ENCODE assay signal across 8 mouse cellular contexts in genomic region chr9:44719632-44720357, GRCm38 (mm10). TPM values are rescaled to one million over a fixed set of nuclear protein-coding genes. Genes with fewer than 3 reads are reported as not detected.
A peak's percentile ranks its signal among the peaks of the same experiment; 100 is the strongest.
DNase-seq lines count a peak whose midpoint lies in the region; ATAC-seq and TF ChIP-seq lines count a peak whose summit lies in the region.
"Had no signal": no experiment of that assay in that cellular context is flagged by ENCODE, and none has a peak within 500 bp of the region (broad histone marks: within the 10 kb centered on the region; RNA-seq: fewer than 3 reads in every experiment).

No protein-coding gene starts in this region.

- H3K4me2 ChIP-seq in liver, embryonic 12.5 days: peak overlapping the region; percentile 78
- no peak overlapping the region for H3K4me2 ChIP-seq in liver, postnatal 0 days (ENCODE audit: low read depth, low read length)
- H3K4me2 ChIP-seq in forebrain, embryonic 13.5 days: peak overlapping the region; percentile 90
- H3K4me2 ChIP-seq in limb, embryonic 11.5 days (ENCODE audit: low read depth, severe bottlenecking): peak overlapping the region; percentile 64
- H3K4me2 ChIP-seq in stomach, embryonic 15.5 days: peak overlapping the region; percentile 71

- no peak overlapping the region; the same call in 1 of the 2 replicates for H3K9ac ChIP-seq in liver, embryonic 12.5 days
- H3K9ac ChIP-seq in liver, postnatal 0 days (replicated peaks): no peak overlapping the region
- peak overlapping the region; percentile 89 for H3K9ac ChIP-seq in forebrain, embryonic 13.5 days
- H3K9ac ChIP-seq in limb, embryonic 11.5 days (ENCODE audit: low read length): no peak overlapping the region; the same call in 1 of the 2 replicates
- no peak overlapping the region for H3K9ac ChIP-seq in stomach, embryonic 15.5 days

- H3K9me3 ChIP-seq in liver, embryonic 12.5 days (replicated peaks): no peaks in the 10 kb centered on the region
- H3K9me3 ChIP-seq in liver, postnatal 0 days (ENCODE audit: low read length): no peaks in the 10 kb centered on the region
- no peaks in the 10 kb centered on the region for H3K9me3 ChIP-seq in forebrain, embryonic 13.5 days (replicated peaks)
- no peaks in the 10 kb centered on the region for H3K9me3 ChIP-seq in limb, embryonic 11.5 days (ENCODE audit: control insufficient read depth, low read length)
- no peaks in the 10 kb centered on the region for H3K9me3 ChIP-seq in stomach, embryonic 15.5 days

- no peak for DNase-seq in liver, postnatal 0 days
- DNase-seq in limb, embryonic 11.5 days (ENCODE audit: low spot score): no peak
- DNase-seq in thymus, postnatal 36 days: no peak
- DNase-seq in kidney, adult 8-10 months: no peak

- peaks cover 10% of the 10 kb centered on the region; the same call in 1 of the 2 replicates for H3K36me3 ChIP-seq in liver, embryonic 12.5 days
- no peaks in the 10 kb centered on the region for H3K36me3 ChIP-seq in liver, postnatal 0 days (replicated peaks; ENCODE audit: insufficient read depth, low read length)
- peaks cover 31% of the 10 kb centered on the region for H3K36me3 ChIP-seq in forebrain, embryonic 13.5 days (ENCODE audit: poor library complexity, severe bottlenecking)
- peaks cover 6% of the 10 kb centered on the region for H3K36me3 ChIP-seq in limb, embryonic 11.5 days (ENCODE audit: control insufficient read depth, insufficient read depth, low read length)
- peaks cover 15% of the 10 kb centered on the region; the same call in 1 of the 2 replicates for H3K36me3 ChIP-seq in stomach, embryonic 15.5 days

- TF ChIP-seq EP300 in liver, postnatal 0 days (IDR thresholded peaks at IDR 0.05; ENCODE audit: low read depth): no peak

- 77% methylated on average over 8 of the region's 8 CpGs for WGBS in liver, embryonic 12.5 days (ENCODE audit: insufficient replicate concordance)
- 81% methylated on average over 8 of the region's 8 CpGs for WGBS in liver, postnatal 0 days (ENCODE audit: insufficient replicate concordance)
- WGBS in forebrain, embryonic 13.5 days: 58% methylated on average over 8 of the region's 8 CpGs
- WGBS in limb, embryonic 11.5 days: 75% methylated on average over 8 of the region's 8 CpGs
- 64% methylated on average over 8 of the region's 8 CpGs for WGBS in stomach, embryonic 15.5 days

- ATAC-seq in liver, embryonic 12.5 days: no peak
- no peak for ATAC-seq in liver, postnatal 0 days
- peak; percentile 23; the same call in 1 of the 2 replicates for ATAC-seq in forebrain, embryonic 13.5 days
- ATAC-seq in limb, embryonic 11.5 days (ENCODE audit: insufficient number of reproducible peaks, low FRiP score, low TSS enrichment, low read depth): no peak
- ATAC-seq in stomach, embryonic 15.5 days (ENCODE audit: insufficient read depth, low FRiP score, low read depth): no peak
- ATAC-seq: Patski had no signal

- H3K4me3 ChIP-seq in liver, embryonic 12.5 days: no peak overlapping the region; the same call in 1 of the 2 replicates
- H3K4me3 ChIP-seq in liver, postnatal 0 days (ENCODE audit: low read depth, low read length): no peak overlapping the region
- H3K4me3 ChIP-seq in forebrain, embryonic 13.5 days: peak overlapping the region; percentile 82
- peak overlapping the region; percentile 60 for H3K4me3 ChIP-seq in limb, embryonic 11.5 days (ENCODE audit: low read depth, low read length)
- peak overlapping the region; percentile 49; the same call in 1 of the 2 replicates for H3K4me3 ChIP-seq in stomach, embryonic 15.5 days (replicated peaks)

- peaks cover 31% of the 10 kb centered on the region for H3K27me3 ChIP-seq in liver, embryonic 12.5 days (replicated peaks)
- H3K27me3 ChIP-seq in liver, postnatal 0 days (ENCODE audit: insufficient read depth, low read length): no peaks in the 10 kb centered on the region; the same call in 1 of the 2 replicates
- H3K27me3 ChIP-seq in forebrain, embryonic 13.5 days: no peaks in the 10 kb centered on the region
- no peaks in the 10 kb centered on the region for H3K27me3 ChIP-seq in limb, embryonic 11.5 days (ENCODE audit: control insufficient read depth, insufficient read depth, low read length)
- H3K27me3 ChIP-seq in stomach, embryonic 15.5 days (replicated peaks): no peaks in the 10 kb centered on the region
- H3K27me3 ChIP-seq: Patski had no signal

- H3K27ac ChIP-seq in liver, embryonic 12.5 days: no peak overlapping the region
- no peak overlapping the region for H3K27ac ChIP-seq in liver, postnatal 0 days (ENCODE audit: low read depth)
- peak overlapping the region; percentile 79 for H3K27ac ChIP-seq in forebrain, embryonic 13.5 days
- H3K27ac ChIP-seq in limb, embryonic 11.5 days (replicated peaks; ENCODE audit: low read depth, low read length): no peak overlapping the region
- H3K27ac ChIP-seq in stomach, embryonic 15.5 days: no peak overlapping the region

- TF ChIP-seq CTCF in liver, postnatal 0 days (IDR thresholded peaks at IDR 0.05; ENCODE audit: low read depth): no peak

- H3K4me1 ChIP-seq in liver, embryonic 12.5 days: peaks cover 63% of the 10 kb centered on the region
- H3K4me1 ChIP-seq in liver, postnatal 0 days (ENCODE audit: insufficient read depth): peaks cover 12% of the 10 kb centered on the region
- peaks cover 57% of the 10 kb centered on the region for H3K4me1 ChIP-seq in forebrain, embryonic 13.5 days
- peaks cover 13% of the 10 kb centered on the region for H3K4me1 ChIP-seq in limb, embryonic 11.5 days (ENCODE audit: control insufficient read depth, insufficient read depth, low read length)
- peaks cover 41% of the 10 kb centered on the region for H3K4me1 ChIP-seq in stomach, embryonic 15.5 days

RNA-seq across cellular contexts. Expression of gene Phldb1, which starts 15.2 kb away (rescaled TPM):
- 5.2 and 6.5 TPM in 2 replicates for polyA plus RNA-seq in liver, embryonic 12.5 days (2016; fragmentation: Nextera tagmentation; extraction: Ambion mirVana)
- polyA plus RNA-seq in liver, postnatal 0 days (2015; fragmentation: Nextera tagmentation; extraction: Ambion mirVana): 1.5 and 2.2 TPM in 2 replicates
- polyA plus RNA-seq in forebrain, embryonic 13.5 days (2015; fragmentation: Nextera tagmentation; extraction: Ambion mirVana): 36.4 and 40.9 TPM in 2 replicates
- 41.6 and 44.1 TPM in 2 replicates for polyA plus RNA-seq in limb, embryonic 11.5 days (2014; fragmentation: Nextera tagmentation; extraction: Ambion mirVana)
- polyA plus RNA-seq in stomach, embryonic 15.5 days (2015; fragmentation: Nextera tagmentation; extraction: Ambion mirVana): 24.0 and 25.4 TPM in 2 replicates

RNA-seq across cellular contexts. Expression of gene Treh, which starts 46.8 kb away (rescaled TPM):
- not detected in 2 replicates for polyA plus RNA-seq in liver, embryonic 12.5 days (2016; fragmentation: Nextera tagmentation; extraction: Ambion mirVana)
- 0.94 and 1.4 TPM in 2 replicates for polyA plus RNA-seq in liver, postnatal 0 days (2015; fragmentation: Nextera tagmentation; extraction: Ambion mirVana)
- polyA plus RNA-seq in forebrain, embryonic 13.5 days (2015; fragmentation: Nextera tagmentation; extraction: Ambion mirVana): not detected in 2 replicates
- polyA plus RNA-seq in limb, embryonic 11.5 days (2014; fragmentation: Nextera tagmentation; extraction: Ambion mirVana): not detected in 2 replicates
- polyA plus RNA-seq in stomach, embryonic 15.5 days (2015; fragmentation: Nextera tagmentation; extraction: Ambion mirVana): 0.13 TPM in 1 of 2 replicates, not detected in the other
- polyA plus RNA-seq: Patski had no signal

RNA-seq across cellular contexts. Expression of gene Arcn1, which starts 47.9 kb away (rescaled TPM):
- polyA plus RNA-seq in liver, embryonic 12.5 days (2016; fragmentation: Nextera tagmentation; extraction: Ambion mirVana): 127 TPM in 2 replicates
- 53.5 and 58.4 TPM in 2 replicates for polyA plus RNA-seq in liver, postnatal 0 days (2015; fragmentation: Nextera tagmentation; extraction: Ambion mirVana)
- polyA plus RNA-seq in forebrain, embryonic 13.5 days (2015; fragmentation: Nextera tagmentation; extraction: Ambion mirVana): 132 and 137 TPM in 2 replicates
- 209 and 223 TPM in 2 replicates for polyA plus RNA-seq in limb, embryonic 11.5 days (2014; fragmentation: Nextera tagmentation; extraction: Ambion mirVana)
- polyA plus RNA-seq in stomach, embryonic 15.5 days (2015; fragmentation: Nextera tagmentation; extraction: Ambion mirVana): 189 and 208 TPM in 2 replicates

RNA-seq across cellular contexts. Expression of gene Ift46, which starts 47.9 kb away (rescaled TPM):
- polyA plus RNA-seq in liver, embryonic 12.5 days (2016; fragmentation: Nextera tagmentation; extraction: Ambion mirVana): 24.3 and 24.7 TPM in 2 replicates
- polyA plus RNA-seq in liver, postnatal 0 days (2015; fragmentation: Nextera tagmentation; extraction: Ambion mirVana): 23.6 and 24.5 TPM in 2 replicates
- 154 and 164 TPM in 2 replicates for polyA plus RNA-seq in forebrain, embryonic 13.5 days (2015; fragmentation: Nextera tagmentation; extraction: Ambion mirVana)
- 134 and 152 TPM in 2 replicates for polyA plus RNA-seq in limb, embryonic 11.5 days (2014; fragmentation: Nextera tagmentation; extraction: Ambion mirVana)
- 84.3 and 84.4 TPM in 2 replicates for polyA plus RNA-seq in stomach, embryonic 15.5 days (2015; fragmentation: Nextera tagmentation; extraction: Ambion mirVana)

Comparison
In these comparisons a context has a peak if more than half of its experiments do, and no peak if none do; other contexts are left out.
1. H3K4me3 ChIP-seq: peak in forebrain, embryonic 13.5 days (single experiment), limb, embryonic 11.5 days (single experiment) and stomach, embryonic 15.5 days (single experiment); none in liver, embryonic 12.5 days (single experiment) and liver, postnatal 0 days (single experiment).